Mouse (Mus musculus) limb, embryonic 10.5 days (tissue): ENCODE measurements at regions not wholly inside any gene's neighbourhood (a gene's known extent, or its start where the extent isn't known, plus 50 kb on each side); places are given as distances from the start of the nearest gene placed in this dataset.

ENCODE experiments used
- DNase-seq: peaks from one replicate; pipeline ENCODE4 v3.0.0-alpha.2; 2017; ENCODE audit warnings: low spot score
- H3K27ac ChIP-seq: fragments of 300-500 bp; sonication (generic); 2 replicates; pipeline ENCODE4 v1.5.1; 2016; ENCODE audit warnings: mild to moderate bottlenecking
- H3K27me3 ChIP-seq: fragments of 300-500 bp; sonication (generic); 2 replicates; pipeline ENCODE4 v1.6.1; 2016; ENCODE audit warnings: low read depth, mild to moderate bottlenecking; ENCODE audit not compliant: poor library complexity, severe bottlenecking
- H3K36me3 ChIP-seq: fragments of 300-500 bp; sonication (generic); 2 replicates; pipeline ENCODE4 v1.6.1; 2016; ENCODE audit warnings: mild to moderate bottlenecking, moderate library complexity
- H3K4me1 ChIP-seq: fragments of 300-500 bp; sonication (generic); 2 replicates; pipeline ENCODE4 v1.6.1; 2016
- H3K4me3 ChIP-seq: fragments of 300-500 bp; sonication (generic); 2 replicates; pipeline ENCODE4 v1.5.1; 2016; ENCODE audit warnings: mild to moderate bottlenecking, moderate library complexity
- H3K9me3 ChIP-seq: fragments of 300-500 bp; sonication (generic); replicated peaks from 2 replicates; pipeline ENCODE4 v1.6.1; 2016; ENCODE audit warnings: mild to moderate bottlenecking
- WGBS: fragments of 180-500 bp; shearing (Covaris S2); methylation state at CpG from one replicate; pipeline ENCODE4 v1.1.7; 2016; 5-methylcytosine and 5-hydroxymethylcytosine counted together

DNA sequence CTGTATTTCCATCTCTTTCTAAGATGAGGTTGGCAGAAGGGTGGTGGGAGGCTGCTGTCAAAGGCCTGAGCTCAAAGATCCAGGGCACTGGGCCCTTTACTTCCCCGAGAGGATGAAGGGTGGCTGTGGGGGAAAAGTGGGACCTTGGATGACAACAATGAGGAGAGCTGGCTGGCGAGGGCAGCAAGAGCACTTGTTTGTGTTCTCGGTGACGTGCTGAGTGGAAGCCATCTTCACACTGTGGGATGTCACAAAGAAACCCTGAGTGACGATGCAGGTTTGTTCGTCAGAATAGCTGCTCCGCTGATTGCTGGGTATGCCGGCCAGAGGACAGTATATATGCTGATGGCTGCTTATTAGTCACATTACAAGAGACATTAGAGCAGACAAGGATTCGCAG lies 308.0 kb downstream of the Rnf144b start:
- no peaks in the 10 kb centered on the region for H3K36me3 ChIP-seq
- no peaks in the 10 kb centered on the region for H3K9me3 ChIP-seq
- DNase-seq = no peak
- H3K4me1 ChIP-seq = 0 out of 2 replicates have a peak, but pooled peaks cover 3% of the 10 kb centered on the region
- no peak overlapping the region for H3K27ac ChIP-seq
- no peak overlapping the region for H3K4me3 ChIP-seq
- WGBS = 80% methylated on average over 9 of the region's 9 CpGs
- H3K27me3 ChIP-seq = no peaks in the 10 kb centered on the region

DNA sequence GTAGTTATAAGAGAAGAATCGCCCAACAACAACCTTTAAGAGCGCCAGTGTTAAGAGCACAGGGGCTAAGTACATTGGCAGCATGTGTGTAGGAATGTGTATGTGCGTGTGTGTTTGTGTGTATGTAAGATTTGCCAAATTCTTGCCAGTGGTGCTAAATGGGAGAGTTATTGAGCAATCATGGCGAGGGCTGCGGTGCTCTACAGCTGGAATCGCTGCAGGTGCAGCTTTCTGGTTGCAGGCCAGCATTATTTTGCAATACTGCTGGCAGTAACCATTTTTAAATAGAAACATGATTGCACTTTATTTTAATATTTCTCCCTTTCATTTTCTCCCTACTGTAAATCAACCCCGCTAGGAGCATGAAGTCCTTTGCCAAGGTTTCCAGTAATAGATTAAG lies 313.2 kb downstream of the Rnf144b start:
- no peak overlapping the region for H3K27ac ChIP-seq
- H3K4me1 ChIP-seq = no peaks in the 10 kb centered on the region
- no peaks in the 10 kb centered on the region for H3K9me3 ChIP-seq
- H3K4me3 ChIP-seq = no peak overlapping the region
- DNase-seq = no peak
- no peaks in the 10 kb centered on the region for H3K27me3 ChIP-seq
- H3K36me3 ChIP-seq = no peaks in the 10 kb centered on the region
- 90% methylated on average over 7 of the region's 7 CpGs for WGBS

DNA sequence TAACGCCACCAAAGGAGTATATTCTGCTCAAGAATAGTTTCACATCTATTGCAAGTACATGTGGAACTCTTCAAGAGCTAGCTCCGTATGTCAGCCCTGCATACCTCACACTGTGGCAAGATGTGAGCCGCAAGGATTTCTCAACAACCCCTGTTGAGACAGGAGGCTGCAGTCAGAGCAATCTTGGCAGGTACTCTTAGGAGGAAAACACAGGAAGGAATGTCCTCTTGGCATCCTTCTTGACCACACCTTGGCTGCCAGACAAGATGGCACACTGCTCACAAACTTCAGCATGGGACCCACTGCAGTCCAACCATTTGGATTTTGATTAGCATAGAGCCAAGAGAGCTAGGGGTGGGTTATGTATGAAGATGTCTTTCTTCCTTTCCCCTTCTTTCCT lies 322.4 kb downstream of the Rnf144b start:
- no peak for DNase-seq
- no peak overlapping the region for H3K27ac ChIP-seq
- no peaks in the 10 kb centered on the region for H3K9me3 ChIP-seq
- H3K4me3 ChIP-seq = no peak overlapping the region
- no peaks in the 10 kb centered on the region for H3K36me3 ChIP-seq
- WGBS = 84% methylated on average over 3 of the region's 3 CpGs
- no peaks in the 10 kb centered on the region for H3K4me1 ChIP-seq
- H3K27me3 ChIP-seq = no peaks in the 10 kb centered on the region

DNA sequence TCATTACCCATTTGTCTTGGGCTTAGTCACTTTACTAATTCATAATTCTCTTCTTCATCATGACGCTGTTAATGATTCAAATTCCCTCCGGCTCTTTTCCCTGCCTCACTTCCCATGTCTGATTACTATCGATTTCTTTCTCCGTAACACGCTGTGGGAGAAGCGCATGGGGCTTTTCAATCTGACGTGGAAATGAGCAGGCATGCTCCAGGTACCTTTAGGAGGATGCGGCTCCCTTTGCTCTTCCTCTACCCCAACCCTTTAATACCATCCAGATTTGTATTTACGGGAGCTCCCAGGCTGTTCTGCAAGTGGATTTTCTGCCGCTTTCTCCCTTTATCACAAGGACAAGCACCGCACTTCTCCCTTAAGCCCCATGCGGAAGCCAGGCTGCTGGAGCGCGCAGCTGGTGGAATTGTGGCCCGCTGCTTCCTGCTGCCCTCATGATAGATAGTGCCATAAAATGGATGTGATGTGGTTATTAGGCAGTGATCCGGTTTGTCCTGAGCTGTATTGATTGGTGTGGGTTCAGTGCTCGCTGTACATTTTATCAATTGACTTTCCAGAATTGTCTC lies 329.8 kb downstream of the Rnf144b start:
- Histone ChIP-seq H3K9me3 (no peaks in the 10 kb centered on the region), H3K4me1 (no peaks in the 10 kb centered on the region), H3K36me3 (no peaks in the 10 kb centered on the region), H3K27ac (no peak overlapping the region), H3K4me3 (no peak overlapping the region), H3K27me3 (no peaks in the 10 kb centered on the region)
- no peak for DNase-seq
- WGBS = 79% methylated on average over 17 of the region's 17 CpGs

DNA sequence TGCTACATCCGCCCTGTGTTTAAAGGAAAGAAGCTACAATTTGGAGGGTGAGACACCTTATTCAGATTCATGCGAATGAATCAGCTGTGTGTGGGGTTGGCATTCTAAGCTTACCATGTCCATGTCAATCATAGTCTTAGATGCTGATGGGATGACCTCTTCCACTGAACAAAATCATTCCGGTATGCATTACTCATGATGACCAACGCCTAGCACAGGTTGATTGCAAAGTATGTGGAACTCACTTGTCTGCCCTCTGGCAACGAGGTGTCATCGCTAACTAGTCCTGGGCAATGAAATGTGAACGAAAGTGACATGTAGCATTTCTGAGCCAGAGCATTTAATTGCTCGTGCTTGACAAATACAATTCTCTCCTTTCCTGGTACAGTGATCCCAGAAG lies 339.7 kb downstream of the Rnf144b start:
- H3K9me3 ChIP-seq = no peaks in the 10 kb centered on the region
- no peaks in the 10 kb centered on the region for H3K4me1 ChIP-seq
- no peak overlapping the region for H3K27ac ChIP-seq
- 89% methylated on average over 8 of the region's 8 CpGs for WGBS
- no peak overlapping the region for H3K4me3 ChIP-seq
- no peak for DNase-seq
- H3K36me3 ChIP-seq = no peaks in the 10 kb centered on the region
- no peaks in the 10 kb centered on the region for H3K27me3 ChIP-seq

DNA sequence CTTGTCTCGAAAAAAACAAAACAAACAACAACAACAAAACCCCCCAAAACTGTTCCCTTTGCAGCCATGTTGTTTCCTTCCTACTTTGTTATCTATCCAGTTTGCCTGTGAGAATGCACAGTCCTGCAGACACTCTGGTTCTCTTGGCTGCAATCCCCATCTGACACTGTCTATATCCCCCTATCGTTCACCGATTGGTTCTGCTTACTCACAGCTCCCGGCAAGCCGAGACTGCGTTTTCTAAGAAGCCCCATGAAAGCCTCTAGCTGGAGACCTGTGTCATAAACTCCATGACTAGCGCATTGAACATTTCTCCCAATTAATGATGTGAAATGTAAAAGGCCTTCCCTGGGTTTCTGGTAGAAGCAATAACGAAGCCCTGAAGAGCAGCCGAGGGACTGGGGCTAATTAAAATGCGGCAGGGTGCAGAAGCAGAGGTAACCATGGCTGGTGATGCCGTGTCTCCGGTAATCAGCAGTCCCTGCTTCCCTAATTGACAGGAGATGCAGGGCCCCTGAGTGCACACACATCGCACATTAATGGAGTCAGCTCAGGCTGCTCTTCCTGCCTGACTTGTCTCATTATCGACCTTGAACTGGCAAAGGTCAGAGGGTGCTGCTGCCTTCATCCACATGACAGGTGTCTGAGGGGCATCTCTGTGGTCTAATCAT lies 349.2 kb downstream of the Rnf144b start:
- peak; percentile 31 for DNase-seq
- 54% methylated on average over 14 of the region's 14 CpGs for WGBS
- H3K4me1 ChIP-seq = peaks cover 7% of the 10 kb centered on the region
- no peak overlapping the region for H3K4me3 ChIP-seq
- no peaks in the 10 kb centered on the region for H3K36me3 ChIP-seq
- no peaks in the 10 kb centered on the region for H3K27me3 ChIP-seq
- H3K27ac ChIP-seq = no peak overlapping the region
- H3K9me3 ChIP-seq = no peaks in the 10 kb centered on the region

DNA sequence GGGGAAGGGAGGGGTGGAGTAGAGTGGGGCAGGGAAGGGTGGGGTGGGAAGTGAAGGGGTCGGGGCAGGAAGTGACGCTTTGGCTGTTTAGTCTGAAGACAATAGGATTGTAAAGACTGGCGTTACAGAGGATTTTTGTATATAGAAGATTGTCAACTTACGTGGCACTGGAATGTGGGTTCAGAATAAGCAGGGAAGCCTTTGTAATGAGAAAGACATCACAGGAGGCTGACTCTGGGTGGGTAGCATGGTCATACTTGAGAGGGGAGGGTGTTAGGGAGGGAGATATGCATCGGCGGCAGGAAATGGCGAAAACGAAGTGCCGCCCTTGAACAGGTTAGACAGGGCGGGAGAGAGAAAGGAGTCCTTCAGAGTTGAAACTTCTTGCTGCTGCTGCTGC lies 357.7 kb downstream of the Rnf144b start:
- no peaks in the 10 kb centered on the region for H3K9me3 ChIP-seq
- 81% methylated on average over 10 of the region's 10 CpGs for WGBS
- H3K27ac ChIP-seq = no peak overlapping the region
- H3K4me3 ChIP-seq = no peak overlapping the region
- DNase-seq = no peak
- H3K27me3 ChIP-seq = no peaks in the 10 kb centered on the region
- H3K4me1 ChIP-seq = no peaks in the 10 kb centered on the region
- H3K36me3 ChIP-seq = no peaks in the 10 kb centered on the region

DNA sequence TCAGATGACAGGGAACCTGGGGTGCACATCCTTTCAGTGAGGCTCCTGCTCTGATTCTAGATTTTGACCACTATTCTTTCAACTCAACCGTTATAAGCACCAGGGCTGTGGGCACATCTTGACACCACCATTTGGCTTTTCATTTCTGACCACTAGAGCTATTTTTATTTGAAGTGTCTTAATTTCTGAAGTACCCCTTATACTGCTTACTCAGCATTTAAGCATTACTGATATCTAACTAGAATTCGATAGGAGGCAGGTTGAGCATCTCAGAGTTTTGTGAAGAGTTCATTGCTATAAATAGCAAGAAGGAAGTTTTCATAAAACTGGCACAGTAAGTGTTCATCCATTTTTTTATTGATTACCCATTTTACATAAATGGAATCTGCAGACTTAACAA lies 362.4 kb downstream of the Rnf144b start:
- no peaks in the 10 kb centered on the region for H3K9me3 ChIP-seq
- no peaks in the 10 kb centered on the region for H3K4me1 ChIP-seq
- DNase-seq = no peak
- H3K27ac ChIP-seq = no peak overlapping the region
- 93% methylated on average over 2 of the region's 2 CpGs for WGBS
- no peaks in the 10 kb centered on the region for H3K27me3 ChIP-seq
- no peak overlapping the region for H3K4me3 ChIP-seq
- H3K36me3 ChIP-seq = no peaks in the 10 kb centered on the region

DNA sequence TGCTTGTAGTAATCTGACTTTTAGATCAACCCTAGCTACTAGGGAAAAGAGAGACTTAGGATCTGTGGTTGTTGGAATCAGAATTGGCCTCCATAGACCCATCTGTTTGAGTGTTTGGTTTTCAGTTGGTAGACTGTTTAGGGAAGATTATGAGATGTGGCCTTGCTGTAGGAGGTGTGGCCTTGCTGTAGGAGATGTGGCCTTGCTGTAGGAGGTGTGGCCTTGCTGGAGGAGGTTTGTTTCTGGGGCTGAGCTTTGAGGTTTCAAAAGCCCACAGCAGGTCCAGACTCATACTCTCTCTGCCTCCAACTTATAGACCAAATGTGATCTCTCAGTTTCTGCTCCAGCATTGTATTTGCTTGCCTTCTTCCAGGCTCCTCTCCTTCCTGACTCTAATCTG lies 363.7 kb downstream of the Rnf144b start:
- Histone ChIP-seq H3K4me3 (no peak overlapping the region), H3K27me3 (no peaks in the 10 kb centered on the region), H3K36me3 (no peaks in the 10 kb centered on the region), H3K9me3 (no peaks in the 10 kb centered on the region), H3K4me1 (no peaks in the 10 kb centered on the region), H3K27ac (no peak overlapping the region)
- no peak for DNase-seq

DNA sequence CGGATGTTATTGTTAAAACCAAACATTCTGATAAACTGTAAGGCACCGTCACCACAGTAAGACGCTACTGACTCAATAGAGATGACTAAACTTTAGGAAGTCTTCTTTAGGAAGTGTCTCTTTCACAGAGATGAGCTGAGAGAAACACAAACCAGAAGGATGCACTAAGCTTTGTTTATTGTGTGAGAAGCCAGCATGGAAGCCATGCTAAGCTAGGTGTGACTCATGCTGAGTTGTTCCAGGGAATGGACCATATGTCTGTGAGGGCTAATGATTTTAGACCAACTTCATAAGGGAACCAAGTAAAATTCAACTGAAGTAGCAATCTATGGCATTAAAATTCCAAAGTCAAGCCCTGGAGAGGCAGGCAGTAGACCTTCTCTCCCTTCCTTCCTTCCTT lies 364.2 kb downstream of the Rnf144b start:
- no peaks in the 10 kb centered on the region for H3K27me3 ChIP-seq
- no peaks in the 10 kb centered on the region for H3K4me1 ChIP-seq
- H3K4me3 ChIP-seq = no peak overlapping the region
- H3K36me3 ChIP-seq = no peaks in the 10 kb centered on the region
- H3K27ac ChIP-seq = no peak overlapping the region
- H3K9me3 ChIP-seq = no peaks in the 10 kb centered on the region
- 91% methylated on average over 3 of the region's 3 CpGs for WGBS
- DNase-seq = no peak

DNA sequence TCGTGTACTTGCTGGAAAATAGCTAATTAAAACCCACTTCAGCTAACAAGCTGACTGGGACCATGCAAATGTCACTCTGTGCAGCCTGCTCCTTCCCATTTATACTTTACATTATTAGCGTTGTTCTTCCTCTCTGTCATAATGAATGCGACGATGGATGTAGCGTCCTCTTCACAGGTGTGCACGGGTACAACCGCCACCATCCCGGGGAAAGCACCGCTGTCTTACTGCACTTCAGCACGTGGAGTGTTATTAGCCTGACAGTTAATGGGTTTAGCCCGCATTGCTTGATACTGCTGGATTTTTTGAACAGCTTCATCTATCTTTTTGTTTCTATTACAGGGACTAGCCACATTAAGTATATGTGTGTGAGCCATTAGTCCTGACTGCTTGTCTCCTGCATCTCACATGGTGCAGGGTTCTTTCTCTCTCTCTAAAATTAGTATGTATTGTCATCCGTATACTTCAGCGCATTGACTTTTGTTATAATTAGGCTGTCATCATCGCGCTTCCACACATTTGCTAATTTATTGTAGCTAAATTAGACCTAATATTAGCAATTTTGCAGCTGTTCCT lies 383.0 kb downstream of the Rnf144b start:
- no peak for DNase-seq
- 92% methylated on average over 15 of the region's 15 CpGs for WGBS
- H3K36me3 ChIP-seq = no peaks in the 10 kb centered on the region
- no peaks in the 10 kb centered on the region for H3K4me1 ChIP-seq
- H3K9me3 ChIP-seq = no peaks in the 10 kb centered on the region
- H3K27me3 ChIP-seq = no peaks in the 10 kb centered on the region
- no peak overlapping the region for H3K4me3 ChIP-seq
- no peak overlapping the region for H3K27ac ChIP-seq

DNA sequence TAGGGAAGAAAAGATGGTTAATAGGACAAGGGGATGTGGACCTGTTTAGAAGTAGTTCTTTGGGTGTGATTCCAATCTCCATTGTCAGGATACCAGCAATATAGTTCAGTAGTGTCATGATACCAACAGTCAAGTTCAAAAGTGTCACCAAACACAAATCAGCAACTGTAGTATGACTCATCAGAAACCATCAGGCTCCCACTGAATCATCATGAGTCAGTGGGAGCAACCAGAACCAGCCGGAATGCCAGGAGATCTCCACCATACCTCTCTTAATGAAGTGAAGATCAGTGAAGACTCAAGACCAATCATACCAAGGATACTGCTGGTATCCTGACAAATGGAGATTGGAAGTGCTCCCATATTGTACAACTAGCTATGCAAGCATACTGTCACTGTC lies 410.5 kb downstream of the Rnf144b start:
- no peak overlapping the region for H3K4me3 ChIP-seq
- WGBS = 94% methylated on average over 1 of the region's 1 CpGs
- no peaks in the 10 kb centered on the region for H3K9me3 ChIP-seq
- no peaks in the 10 kb centered on the region for H3K27me3 ChIP-seq
- no peak for DNase-seq
- H3K4me1 ChIP-seq = no peaks in the 10 kb centered on the region
- H3K27ac ChIP-seq = no peak overlapping the region
- H3K36me3 ChIP-seq = no peaks in the 10 kb centered on the region

DNA sequence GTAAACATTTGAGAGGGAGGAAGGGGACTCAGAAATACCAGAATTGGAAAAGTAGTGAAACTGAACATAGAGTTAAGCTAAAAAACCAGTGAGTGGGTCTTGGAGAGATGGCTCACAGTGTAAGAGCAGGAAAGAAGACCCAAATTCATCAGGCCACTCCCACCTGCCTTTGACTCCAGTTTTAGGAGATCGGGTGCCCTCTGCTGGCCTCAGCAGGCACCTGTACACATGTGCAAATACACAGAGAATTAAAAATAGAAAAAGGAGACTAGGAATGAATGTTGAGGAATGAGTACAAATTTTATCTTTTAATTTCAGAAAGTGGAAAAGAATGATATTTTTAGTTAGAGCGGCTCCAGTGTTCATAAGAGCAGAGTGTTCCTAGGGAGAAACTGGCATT lies 414.7 kb downstream of the Rnf144b start:
- Histone ChIP-seq H3K4me3 (no peak overlapping the region), H3K4me1 (0 out of 2 replicates have a peak, but pooled peaks cover 4% of the 10 kb centered on the region), H3K27ac (no peak overlapping the region), H3K36me3 (no peaks in the 10 kb centered on the region), H3K9me3 (no peaks in the 10 kb centered on the region), H3K27me3 (no peaks in the 10 kb centered on the region)
- no peak for DNase-seq
- WGBS = 91% methylated on average over 2 of the region's 2 CpGs

DNA sequence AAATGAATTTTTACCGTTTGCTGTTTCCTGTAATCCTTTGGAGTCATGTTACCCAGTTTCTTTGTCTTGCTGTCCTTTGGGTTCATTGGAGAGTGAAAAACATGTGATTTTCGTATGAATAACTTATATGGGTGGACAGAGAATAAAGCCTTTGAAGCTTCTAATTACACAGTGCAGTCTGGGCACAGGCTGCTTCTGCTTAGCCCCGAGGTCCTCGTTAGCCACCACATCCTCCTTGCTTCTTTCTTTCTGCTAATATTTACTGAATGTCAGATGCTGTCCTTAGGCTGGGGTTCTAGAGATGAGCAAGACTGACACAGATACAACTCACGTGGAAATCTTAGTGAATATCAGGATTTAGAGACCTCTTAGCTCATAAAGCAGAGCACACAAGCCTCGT lies 427.2 kb downstream of the Rnf144b start:
- Histone ChIP-seq H3K27ac (no peak overlapping the region), H3K36me3 (no peaks in the 10 kb centered on the region), H3K4me1 (no peaks in the 10 kb centered on the region), H3K4me3 (no peak overlapping the region), H3K27me3 (no peaks in the 10 kb centered on the region), H3K9me3 (no peaks in the 10 kb centered on the region)
- no peak for DNase-seq
- 64% methylated on average over 6 of the region's 6 CpGs for WGBS
